Mouse (Mus musculus): ENCODE data around the gene Ehf.

DNA sequence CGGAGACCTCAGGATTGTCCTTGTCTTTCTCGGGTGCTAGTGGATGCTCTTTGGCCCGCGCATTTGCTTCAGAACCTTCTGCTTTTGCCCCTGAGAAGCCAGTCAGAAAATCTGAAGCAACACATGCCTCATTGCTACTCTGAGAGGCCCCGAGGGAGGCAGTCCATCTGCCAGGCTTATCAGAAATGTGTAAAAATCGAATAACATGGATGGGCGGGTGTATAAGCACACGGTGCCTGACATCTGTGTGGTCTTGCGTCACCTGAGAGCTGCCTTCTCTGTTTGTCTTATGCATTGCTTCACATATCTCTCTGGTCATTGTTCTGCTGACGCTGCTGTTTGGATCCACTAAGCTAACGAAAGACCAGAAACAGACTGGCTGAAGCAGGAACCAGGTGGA, 33.5 kb upstream of the Ehf start:
- TF ChIP-seq CTCF (IDR thresholded peaks at IDR 0.05), result no peak
- no peak for TF ChIP-seq POLR2A (IDR thresholded peaks at IDR 0.05; ENCODE audit: insufficient read depth, low read depth, low read length)
